Mouse (Mus musculus) midbrain, embryonic 15.5 days (tissue): ENCODE measurements around the gene Sost. TPM values are rescaled to one million over a fixed set of nuclear protein-coding genes. Genes with fewer than 3 reads are reported as not detected.
"Not testable (repeated sequence)": the region's sequence is repeated elsewhere in the genome, so short reads cannot be mapped to it uniquely, and the experiment has no call there.

Experiments
- ATAC-seq: fragments of 200-750 bp; cut with Nextera tagmentation; replicated peaks from 2 replicates; pipeline ENCODE4 v1.8.0; 2017; ENCODE audit warnings: moderate TSS enrichment
- H3K27ac ChIP-seq: fragments of 300-500 bp; sonication (generic); 2 replicates; pipeline ENCODE4 v1.5.1; 2015; ENCODE audit warnings: mild to moderate bottlenecking, inconsistent platforms
- H3K27me3 ChIP-seq: fragments of 300-500 bp; sonication (generic); replicated peaks from 2 replicates; pipeline ENCODE4 v1.6.1; 2015; ENCODE audit warnings: inconsistent platforms
- H3K36me3 ChIP-seq: fragments of 300-500 bp; sonication (generic); replicated peaks from 2 replicates; pipeline ENCODE4 v1.6.1; 2015; ENCODE audit warnings: inconsistent platforms
- H3K4me1 ChIP-seq: fragments of 300-500 bp; sonication (generic); 2 replicates; pipeline ENCODE4 v1.6.1; 2015; ENCODE audit warnings: inconsistent platforms
- H3K4me2 ChIP-seq: fragments of 300-500 bp; sonication (generic); 2 replicates; pipeline ENCODE4 v1.6.1; 2015; ENCODE audit warnings: inconsistent platforms, mild to moderate bottlenecking, moderate library complexity
- H3K4me3 ChIP-seq: fragments of 300-500 bp; sonication (generic); 2 replicates; pipeline ENCODE4 v1.5.1; 2015; ENCODE audit warnings: mild to moderate bottlenecking, inconsistent platforms
- H3K9ac ChIP-seq: fragments of 300-500 bp; sonication (generic); 2 replicates; pipeline ENCODE4 v1.6.1; 2015; ENCODE audit warnings: mild to moderate bottlenecking, inconsistent platforms
- H3K9me3 ChIP-seq: fragments of 300-500 bp; sonication (generic); 2 replicates; pipeline ENCODE4 v1.6.1; 2016; ENCODE audit warnings: inconsistent platforms
- WGBS: fragments of 180-500 bp; shearing (Covaris S2); methylation state at CpG from one replicate; pipeline ENCODE4 v1.1.7; 2015; ENCODE audit warnings: mixed read lengths; 5-methylcytosine and 5-hydroxymethylcytosine counted together
- polyA plus RNA-seq: library from polyadenylated mRNA; unstranded; fragments of >200 nt; fragmentation: Nextera tagmentation; extraction: Ambion mirVana; gene quantifications from 2 replicates; pipeline ENCODE4 v1.2.1, GENCODE M21; 2015

Gene Sost
- polyA plus RNA-seq, 1 experiment from 2014 or later: not detected

DNA sequence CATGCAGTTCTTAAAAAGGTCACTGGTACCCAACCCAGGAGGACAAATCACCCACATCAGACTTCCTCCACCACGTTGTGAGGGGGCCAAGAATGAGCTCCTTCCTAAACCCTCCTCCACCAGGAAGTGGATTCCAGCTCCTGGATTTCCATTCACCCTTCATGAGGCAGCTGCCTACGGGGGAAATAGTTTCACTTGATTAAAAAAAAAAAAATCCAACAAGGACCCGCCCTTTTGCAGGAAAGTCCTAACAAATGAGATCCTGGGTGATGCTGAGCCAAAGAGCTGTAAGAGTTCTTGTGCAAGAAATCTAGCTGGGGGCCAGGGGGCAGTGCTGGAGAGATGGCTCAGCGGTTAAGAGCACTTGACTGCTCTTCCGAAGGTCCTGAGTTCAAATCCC is 31.4 kb upstream of the Sost start:
- Histone ChIP-seq H3K4me2 (no peak overlapping the region), H3K4me3 (no peak overlapping the region), H3K4me1 (no peaks in the 10 kb centered on the region), H3K9ac (no peak overlapping the region), H3K27ac (no peak overlapping the region), H3K36me3 (no peaks in the 10 kb centered on the region; the same call in 1 of the 2 replicates), H3K9me3 (no peaks in the 10 kb centered on the region), H3K27me3 (no peaks in the 10 kb centered on the region)
- ATAC-seq: no peak
- 56% methylated on average over 5 of the region's 5 CpGs for WGBS

DNA sequence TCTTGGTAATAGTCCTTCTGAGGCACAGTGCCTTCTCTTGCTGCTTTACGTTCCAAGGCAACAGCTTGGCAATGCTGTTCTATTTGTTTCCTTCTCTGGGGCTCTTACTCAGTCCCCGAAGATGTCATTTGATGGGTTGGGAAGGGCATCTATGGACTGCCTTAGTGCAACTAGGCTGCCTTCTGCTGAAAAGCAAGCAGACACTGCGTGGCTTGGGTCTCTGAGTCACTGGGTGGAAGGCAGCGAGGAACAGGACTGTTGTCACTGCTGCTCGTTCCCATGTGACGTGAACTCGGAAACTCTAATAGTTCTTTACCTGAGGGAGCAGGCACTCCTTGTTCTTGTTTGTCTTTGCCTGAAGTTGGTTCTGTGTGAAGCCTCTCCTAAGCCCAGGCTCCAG is 29.1 kb upstream of the Sost start:
- Histone ChIP-seq H3K36me3 (no peaks in the 10 kb centered on the region; the same call in 1 of the 2 replicates), H3K4me3 (no peak overlapping the region), H3K27me3 (no peaks in the 10 kb centered on the region), H3K4me2 (no peak overlapping the region), H3K9me3 (no peaks in the 10 kb centered on the region), H3K9ac (no peak overlapping the region), H3K27ac (no peak overlapping the region), H3K4me1 (no peaks in the 10 kb centered on the region)
- no peak for ATAC-seq
- 94% methylated on average over 7 of the region's 7 CpGs for WGBS

DNA sequence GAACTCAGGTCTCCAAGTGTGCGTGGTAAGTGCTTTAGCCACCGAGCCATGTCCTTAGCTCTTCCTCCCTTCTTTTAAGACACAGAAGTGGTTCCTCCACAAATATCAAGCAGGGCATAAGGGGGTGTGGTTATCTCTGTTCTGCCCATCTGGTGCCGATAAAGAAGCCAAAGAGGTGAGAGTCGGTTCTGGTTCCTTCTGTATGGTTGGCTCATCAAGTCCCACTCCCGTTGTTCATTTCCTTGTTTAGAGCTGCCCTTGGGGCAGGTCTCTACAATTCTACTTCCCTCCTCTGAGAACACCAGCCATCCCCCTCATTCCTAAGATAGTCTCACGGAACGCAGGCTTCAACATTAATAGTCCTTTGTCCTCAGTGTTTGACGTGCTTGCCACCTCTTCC is 27.3 kb upstream of the Sost start:
- no peaks in the 10 kb centered on the region for H3K9me3 ChIP-seq
- H3K9ac ChIP-seq: no peak overlapping the region
- H3K27me3 ChIP-seq: no peaks in the 10 kb centered on the region
- H3K4me1 ChIP-seq: no peaks in the 10 kb centered on the region
- no peak overlapping the region for H3K27ac ChIP-seq
- no peak overlapping the region for H3K4me3 ChIP-seq
- no peak for ATAC-seq
- WGBS: 84% methylated on average over 8 of the region's 8 CpGs
- no peaks in the 10 kb centered on the region for H3K36me3 ChIP-seq
- no peak overlapping the region for H3K4me2 ChIP-seq

DNA sequence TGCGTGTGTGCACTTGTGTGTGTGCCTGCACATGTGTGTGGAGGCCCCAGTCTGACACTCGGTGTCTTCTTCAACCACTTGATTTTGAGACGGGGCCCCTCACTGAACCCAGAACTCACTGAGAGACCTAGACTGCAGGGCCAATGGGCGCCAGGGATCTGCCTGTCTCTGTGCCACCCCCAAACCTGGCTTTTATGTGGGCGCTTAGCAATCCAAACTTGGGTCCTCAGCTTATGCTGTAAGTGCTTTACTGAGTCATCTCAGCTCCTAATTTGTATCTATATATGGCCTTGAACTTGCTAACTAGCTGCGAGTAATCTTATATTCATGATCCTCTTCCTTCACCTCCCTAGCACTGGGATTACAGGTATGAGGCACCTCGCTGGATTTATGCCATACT is 25.6 kb upstream of the Sost start:
- H3K4me3 ChIP-seq: no peak overlapping the region
- 93% methylated on average over 7 of the region's 7 CpGs for WGBS
- no peak overlapping the region for H3K27ac ChIP-seq
- ATAC-seq: no peak
- no peak overlapping the region for H3K4me2 ChIP-seq
- no peaks in the 10 kb centered on the region for H3K27me3 ChIP-seq
- H3K9me3 ChIP-seq: no peaks in the 10 kb centered on the region
- no peak overlapping the region for H3K9ac ChIP-seq
- H3K36me3 ChIP-seq: no peaks in the 10 kb centered on the region
- no peaks in the 10 kb centered on the region for H3K4me1 ChIP-seq

DNA sequence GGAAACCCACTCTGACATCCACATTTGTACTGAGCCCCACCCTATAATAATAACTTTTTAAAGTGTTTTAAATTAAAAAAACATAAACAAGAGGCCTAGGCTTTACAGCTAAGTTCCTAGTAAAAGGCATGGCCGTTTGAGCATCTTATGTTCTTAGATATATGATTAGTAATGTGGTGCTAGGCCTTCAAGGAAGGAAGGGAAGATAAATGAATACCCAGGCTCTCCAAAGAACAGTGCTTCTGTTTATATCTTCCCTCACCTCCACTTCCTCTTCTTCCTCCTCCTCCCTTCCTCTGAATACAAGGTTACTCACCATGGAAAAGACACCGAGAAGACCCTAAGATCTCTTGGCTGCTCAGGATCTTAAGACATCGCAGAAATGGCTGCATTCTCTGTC is 25.0 kb upstream of the Sost start:
- Histone ChIP-seq H3K27me3 (no peaks in the 10 kb centered on the region), H3K9ac (no peak overlapping the region), H3K27ac (no peak overlapping the region), H3K4me1 (no peaks in the 10 kb centered on the region), H3K4me2 (no peak overlapping the region), H3K4me3 (no peak overlapping the region), H3K36me3 (no peaks in the 10 kb centered on the region), H3K9me3 (no peaks in the 10 kb centered on the region)
- 86% methylated on average over 3 of the region's 3 CpGs for WGBS
- ATAC-seq: no peak

DNA sequence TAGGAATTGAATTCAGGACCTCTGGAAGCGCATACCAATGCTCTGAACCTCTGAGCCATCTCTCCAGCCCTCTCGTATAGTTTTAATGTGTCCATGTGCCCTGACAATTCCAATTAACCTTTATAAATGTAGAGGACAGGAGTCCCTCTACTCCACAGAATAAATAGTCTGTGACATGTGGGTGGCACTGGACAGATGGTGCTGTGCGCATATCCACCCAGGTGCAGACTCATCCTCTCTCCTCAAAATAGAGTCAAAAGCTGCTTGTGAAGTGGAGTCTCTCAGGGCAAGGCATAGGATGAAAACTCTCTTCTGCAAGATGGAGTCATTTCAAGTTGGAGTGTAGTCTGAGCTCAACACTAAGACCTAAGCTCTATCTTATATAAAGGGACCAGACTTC is 23.4 kb upstream of the Sost start:
- Histone ChIP-seq H3K9me3 (no peaks in the 10 kb centered on the region), H3K36me3 (no peaks in the 10 kb centered on the region), H3K4me2 (no peak overlapping the region), H3K27me3 (0 out of 2 replicates have a peak, but pooled peaks cover under 1% of the 10 kb centered on the region), H3K9ac (no peak overlapping the region), H3K4me1 (no peaks in the 10 kb centered on the region), H3K4me3 (no peak overlapping the region), H3K27ac (no peak overlapping the region)
- no peak for ATAC-seq
- WGBS: 88% methylated on average over 3 of the region's 3 CpGs

DNA sequence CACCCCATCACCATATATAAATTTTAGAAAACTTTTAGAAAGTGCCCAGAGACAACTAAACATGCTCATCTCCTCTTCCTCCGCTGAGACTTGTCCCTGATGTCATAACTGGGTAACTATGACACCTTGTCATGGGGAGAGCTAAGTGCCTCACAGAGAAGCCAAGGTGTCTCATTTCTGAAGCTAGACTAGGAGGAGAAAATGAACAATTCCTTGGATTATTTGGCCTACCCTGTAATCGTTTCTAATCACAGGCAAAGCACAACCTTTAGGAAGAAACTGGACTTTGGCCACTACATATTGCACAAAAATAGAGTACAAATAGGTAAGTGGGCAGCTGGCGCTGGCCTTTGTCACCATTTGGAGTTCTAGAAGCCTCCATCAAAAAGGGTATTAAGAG is 20.1 kb upstream of the Sost start, which contains the start of gene Dusp3:
Gene Dusp3, minus strand, starts transcription at position 101 of the 400 bp plus-strand sequence.
- 79% methylated on average over 3 of the region's 3 CpGs for WGBS
- no peak for ATAC-seq
- Histone ChIP-seq H3K36me3 (no peaks in the 10 kb centered on the region), H3K9me3 (no peaks in the 10 kb centered on the region), H3K4me2 (no peak within 1 kb of the TSS), H3K9ac (no peak within 1 kb of the TSS), H3K4me1 (peaks cover 20% of the 10 kb centered on the region; the same call in 1 of the 2 replicates), H3K27ac (no peak within 1 kb of the TSS), H3K4me3 (no peak within 1 kb of the TSS), H3K27me3 (0 out of 2 replicates have a peak, but pooled peaks cover 4% of the 10 kb centered on the region)

DNA sequence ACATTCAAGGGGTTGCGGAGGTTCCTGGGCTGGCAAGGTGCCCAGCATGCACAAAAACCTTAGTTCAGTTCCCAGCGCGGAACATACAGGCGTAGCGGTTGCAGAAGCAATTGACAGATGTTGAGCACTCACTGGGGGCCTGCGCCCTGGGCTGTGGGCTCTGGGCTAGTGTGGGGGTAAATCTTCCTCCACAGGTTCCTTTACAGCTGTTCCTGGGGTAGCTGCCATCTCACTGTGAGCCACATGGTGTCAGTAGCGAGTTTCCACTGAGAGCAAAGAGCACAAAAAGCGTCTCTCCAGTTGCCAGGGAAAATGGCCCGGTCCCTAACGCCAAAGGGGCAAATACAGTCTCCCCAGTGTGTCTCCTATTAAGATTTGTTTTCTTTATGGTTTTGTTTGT is 19.2 kb upstream of the Sost start:
- Histone ChIP-seq H3K4me1 (peaks cover 20% of the 10 kb centered on the region; the same call in 1 of the 2 replicates), H3K4me2 (no peak overlapping the region), H3K27ac (no peak overlapping the region), H3K36me3 (no peaks in the 10 kb centered on the region), H3K9ac (no peak overlapping the region), H3K9me3 (no peaks in the 10 kb centered on the region), H3K4me3 (no peak overlapping the region), H3K27me3 (0 out of 2 replicates have a peak, but pooled peaks cover 4% of the 10 kb centered on the region)
- ATAC-seq: no peak
- 5% methylated on average over 10 of the region's 10 CpGs for WGBS

DNA sequence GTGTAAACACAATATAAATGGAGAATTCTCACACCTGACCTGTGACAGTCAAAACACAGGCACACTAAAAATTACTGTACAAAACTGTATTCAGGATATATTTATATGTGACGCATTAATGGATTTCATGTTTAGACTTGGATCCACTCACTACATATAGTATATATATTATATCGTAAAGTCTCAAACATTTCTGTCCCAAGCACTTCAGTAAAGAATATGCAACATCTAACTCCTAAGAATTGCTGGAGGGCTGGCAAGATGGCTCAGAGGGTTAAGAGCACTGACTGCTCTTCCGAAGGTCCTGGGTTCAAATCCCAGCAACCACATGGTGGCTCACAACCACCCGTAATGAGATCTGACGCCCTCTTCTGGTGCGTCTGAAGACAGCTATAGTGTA is 18.6 kb upstream of the Sost start:
- H3K27ac ChIP-seq, H3K9me3 ChIP-seq, ATAC-seq, H3K36me3 ChIP-seq, H3K9ac ChIP-seq, H3K4me3 ChIP-seq, H3K27me3 ChIP-seq, H3K4me2 ChIP-seq: not testable (repeated sequence)
- 65% methylated on average over 6 of the region's 6 CpGs for WGBS
- peaks cover 20% of the 10 kb centered on the region; the same call in 1 of the 2 replicates for H3K4me1 ChIP-seq

DNA sequence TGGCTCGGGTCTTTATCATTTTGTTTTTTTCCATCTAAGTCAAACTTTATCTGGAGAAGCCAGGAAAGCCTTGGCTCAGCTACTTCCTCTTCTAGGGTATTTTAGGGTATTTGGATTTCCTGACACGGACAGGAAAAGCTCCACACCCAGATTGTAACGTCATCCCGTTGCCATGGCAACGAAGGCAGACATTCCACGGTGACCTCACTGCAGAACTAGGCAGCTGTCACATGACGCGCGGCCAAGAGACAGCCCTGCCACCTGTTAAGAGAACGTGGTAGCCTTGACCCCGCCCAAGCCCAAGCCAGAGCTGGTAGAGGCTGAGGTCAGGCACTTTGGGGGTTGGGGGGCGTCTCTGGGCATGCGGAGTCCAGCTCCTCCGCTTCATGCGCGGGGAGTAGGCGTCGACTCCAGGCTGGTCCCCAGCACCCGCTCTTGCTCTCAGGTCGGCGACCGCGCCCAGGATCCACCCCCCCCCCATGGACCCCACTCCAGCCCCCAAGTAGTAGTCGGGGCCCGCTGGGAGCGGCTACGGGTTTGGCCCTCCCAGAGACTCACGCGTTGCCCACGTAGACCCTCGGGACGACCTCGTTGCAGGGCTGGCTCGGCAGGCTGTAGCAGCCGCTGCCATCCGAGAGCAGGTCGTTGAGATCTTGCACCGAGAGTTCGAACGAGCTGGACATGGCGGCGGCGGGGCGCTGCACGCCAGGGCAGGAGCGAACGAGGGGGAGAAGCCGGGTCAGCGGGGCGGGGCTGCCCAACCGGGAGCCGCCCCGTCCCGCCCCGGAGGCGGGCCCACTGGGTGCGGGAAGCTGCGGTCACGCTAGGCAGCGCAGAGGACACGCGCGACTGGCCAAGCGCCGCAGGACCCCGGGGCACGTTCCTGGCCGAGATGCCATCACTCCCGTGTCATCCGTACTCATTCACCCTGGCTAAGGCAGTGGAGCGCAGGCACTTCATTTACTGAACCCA is 17.5 kb upstream of the Sost start, which contains the start of gene Cfap97d1:
Gene Cfap97d1, plus strand, starts transcription at position 226 of the 972 bp plus-strand sequence.
- peak; percentile 88 for ATAC-seq
- Histone ChIP-seq H3K9ac (peak within 1 kb of the TSS; percentile 66), H3K4me3 (peak within 1 kb of the TSS; percentile 61), H3K36me3 (no peaks in the 10 kb centered on the region), H3K27ac (peak within 1 kb of the TSS; percentile 70), H3K4me1 (peaks cover 20% of the 10 kb centered on the region; the same call in 1 of the 2 replicates), H3K9me3 (no peaks in the 10 kb centered on the region), H3K4me2 (peak within 1 kb of the TSS; percentile 96), H3K27me3 (0 out of 2 replicates have a peak, but pooled peaks cover 4% of the 10 kb centered on the region)
- WGBS: under 1% methylated on average over 70 of the region's 71 CpGs

DNA sequence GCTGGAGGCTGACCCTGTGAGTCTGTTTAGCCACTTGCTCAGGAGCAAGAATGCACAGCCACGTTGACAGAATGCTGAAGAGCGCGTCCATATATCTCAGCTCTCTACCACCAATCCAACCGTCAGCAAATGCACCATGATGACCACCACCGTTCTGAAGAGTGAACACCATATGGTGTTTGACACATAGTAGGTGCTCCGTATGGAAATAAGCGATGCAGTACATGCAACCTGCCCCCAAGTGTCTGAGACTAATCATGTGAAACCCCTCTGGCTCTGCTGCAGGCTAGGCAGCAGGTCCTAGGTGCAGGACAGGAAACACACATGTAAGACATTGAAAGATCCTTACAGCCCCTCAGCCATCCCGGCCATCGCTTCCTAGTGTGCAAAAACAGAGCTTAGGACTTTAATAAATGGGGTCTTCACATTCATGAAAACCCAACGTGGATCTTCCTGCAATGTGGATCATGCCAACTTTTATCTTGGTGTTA is 16.7 kb upstream of the Sost start:
- peak overlapping the region; percentile 61; the same call in 1 of the 2 replicates for H3K4me3 ChIP-seq
- H3K36me3 ChIP-seq: no peaks in the 10 kb centered on the region
- H3K4me2 ChIP-seq: peak overlapping the region; percentile 96
- no peak overlapping the region for H3K9ac ChIP-seq
- H3K4me1 ChIP-seq: peaks cover 20% of the 10 kb centered on the region; the same call in 1 of the 2 replicates
- H3K9me3 ChIP-seq: no peaks in the 10 kb centered on the region
- H3K27ac ChIP-seq: peak overlapping the region; percentile 70; the same call in 1 of the 2 replicates
- 75% methylated on average over 10 of the region's 10 CpGs for WGBS
- ATAC-seq: no peak
- 0 out of 2 replicates have a peak, but pooled peaks cover 4% of the 10 kb centered on the region for H3K27me3 ChIP-seq

DNA sequence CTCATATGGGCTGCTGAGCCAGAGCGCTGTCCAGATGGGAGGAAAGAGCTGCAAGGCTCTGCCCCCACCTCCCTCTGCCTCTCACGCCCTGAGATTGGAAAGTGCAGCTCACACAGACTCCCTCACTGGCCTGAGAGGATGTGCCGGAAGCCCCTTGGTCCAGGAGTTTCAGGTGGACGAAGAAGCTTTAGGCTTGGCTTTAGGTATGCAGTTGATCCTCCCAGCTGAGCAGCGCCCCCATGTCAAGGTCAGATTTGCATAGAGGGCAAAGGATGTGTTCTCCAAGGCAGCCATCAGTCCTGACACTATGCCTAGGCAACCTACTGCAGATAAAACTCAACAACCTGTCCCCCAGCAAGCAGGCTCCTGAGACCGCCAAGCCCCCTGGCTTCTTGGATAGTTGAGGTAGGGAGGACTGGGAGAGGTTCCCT is 16.2 kb upstream of the Sost start:
- no peaks in the 10 kb centered on the region for H3K9me3 ChIP-seq
- peaks cover 20% of the 10 kb centered on the region; the same call in 1 of the 2 replicates for H3K4me1 ChIP-seq
- no peak overlapping the region; the same call in 1 of the 2 replicates for H3K4me2 ChIP-seq
- 0 out of 2 replicates have a peak, but pooled peaks cover 4% of the 10 kb centered on the region for H3K27me3 ChIP-seq
- H3K9ac ChIP-seq: no peak overlapping the region
- H3K4me3 ChIP-seq: no peak overlapping the region
- no peaks in the 10 kb centered on the region for H3K36me3 ChIP-seq
- no peak overlapping the region for H3K27ac ChIP-seq
- WGBS: 62% methylated on average over 6 of the region's 6 CpGs
- no peak for ATAC-seq
